Mouse (Mus musculus): ENCODE measurements around the gene Cth.

DNA sequence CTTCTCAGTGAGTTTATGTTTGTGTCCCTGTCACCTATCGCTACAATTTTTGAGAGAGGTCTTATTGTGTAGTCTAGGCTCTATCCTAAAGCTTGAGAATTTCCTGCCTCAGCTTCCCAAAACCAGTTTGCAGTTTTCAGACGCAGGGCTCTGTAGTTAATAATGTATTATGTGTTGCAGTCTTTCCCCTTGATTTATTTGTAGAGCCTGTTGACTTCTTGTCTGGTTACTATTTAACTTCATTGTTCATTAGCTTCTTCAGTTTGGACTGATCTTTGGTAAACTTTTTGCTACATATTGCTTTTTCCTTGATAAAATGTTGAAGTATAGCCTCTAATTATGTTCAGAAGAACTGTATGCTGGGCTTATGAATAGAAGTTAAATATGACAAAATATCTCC lies 27.8 kb upstream of the Cth start:
- TF ChIP-seq CTCF (IDR thresholded peaks at IDR 0.05; ENCODE audit: low read depth, low read length) (no peak), POLR2A (IDR thresholded peaks at IDR 0.05; ENCODE audit: extremely low read depth, insufficient read depth, low read length) (no peak)

Measured in liver, adult 2 months (tissue).